Mouse (Mus musculus) intestine, embryonic 16.5 days (tissue): Measurements from ENCODE around the gene Pde4d. TPM values are rescaled to one million over a fixed set of nuclear protein-coding genes. Genes with fewer than 3 reads are reported as not detected.

Experiments
- ATAC-seq: fragments of 200-750 bp; cut with Nextera tagmentation; 2 replicates; pipeline ENCODE4 v1.8.0; 2017; ENCODE audit warnings: moderate TSS enrichment, moderate library complexity
- H3K27ac ChIP-seq: fragments of 300-500 bp; sonication (generic); 2 replicates; pipeline ENCODE4 v1.5.1; 2014; ENCODE audit warnings: mild to moderate bottlenecking, low read length
- H3K27me3 ChIP-seq: fragments of 300-500 bp; sonication (generic); replicated peaks from 2 replicates; pipeline ENCODE4 v1.6.1; 2014; ENCODE audit warnings: low read length, control low read depth, mixed read lengths; ENCODE audit not compliant: control insufficient read depth, insufficient read depth
- H3K36me3 ChIP-seq: fragments of 300-500 bp; sonication (generic); 2 replicates; pipeline ENCODE4 v1.6.1; 2014; ENCODE audit warnings: low read length, control low read depth; ENCODE audit not compliant: control insufficient read depth, insufficient read depth
- H3K4me1 ChIP-seq: fragments of 300-500 bp; sonication (generic); 2 replicates; pipeline ENCODE4 v1.6.1; 2014; ENCODE audit warnings: low read length, control low read depth, mixed read lengths; ENCODE audit not compliant: control insufficient read depth, insufficient read depth
- H3K4me2 ChIP-seq: fragments of 300-500 bp; sonication (generic); 2 replicates; pipeline ENCODE4 v1.6.1; 2014; ENCODE audit warnings: low read depth, low read length, control low read depth
- H3K4me3 ChIP-seq: fragments of 300-500 bp; sonication (generic); 2 replicates; pipeline ENCODE4 v1.5.1; 2014; ENCODE audit warnings: mild to moderate bottlenecking, low read length
- H3K9ac ChIP-seq: fragments of 300-500 bp; sonication (generic); 2 replicates; pipeline ENCODE4 v1.6.1; 2014; ENCODE audit warnings: low read depth, low read length
- H3K9me3 ChIP-seq: fragments of 300-500 bp; sonication (generic); 2 replicates; pipeline ENCODE4 v1.6.1; 2016; ENCODE audit warnings: low read length, control low read depth; ENCODE audit not compliant: control insufficient read depth
- WGBS: fragments of 180-500 bp; shearing (Covaris S2); extraction: QIAGEN DNeasy Blood & Tissue Kit; methylation state at CpG from one replicate; pipeline ENCODE4 v1.1.7; 2014; 5-methylcytosine and 5-hydroxymethylcytosine counted together
- polyA plus RNA-seq: library from polyadenylated mRNA; unstranded; fragments of >200 nt; fragmentation: Nextera tagmentation; extraction: Ambion mirVana; gene quantifications from 2 replicates; pipeline ENCODE4 v1.2.1, GENCODE M21; 2015

Gene Pde4d
- polyA plus RNA-seq, 1 experiment from 2014 or later, result 25.3 TPM

DNA sequence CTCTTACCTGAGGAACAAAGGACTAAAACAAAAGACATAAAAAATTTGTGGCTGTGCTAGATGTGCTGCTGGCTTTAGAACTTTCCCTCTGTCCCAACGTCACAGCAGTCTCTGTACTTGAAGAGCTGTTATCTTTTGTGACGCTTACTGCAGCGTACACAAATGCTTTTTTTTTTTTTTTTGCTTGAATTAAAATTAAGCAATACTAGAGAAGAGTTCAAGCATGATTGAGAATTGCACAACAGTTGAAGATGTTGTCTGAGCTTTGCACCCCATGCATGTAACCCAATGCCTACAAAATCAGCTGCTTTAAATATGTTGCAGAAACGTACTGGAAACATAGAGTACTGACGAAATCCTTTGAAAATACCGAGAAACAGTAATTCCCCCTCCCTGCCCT lies 892.7 kb downstream of the Pde4d start:
- Histone ChIP-seq H3K36me3 (no peaks in the 10 kb centered on the region), H3K9me3 (no peaks in the 10 kb centered on the region), H3K4me2 (no peak overlapping the region), H3K4me3 (no peak overlapping the region), H3K4me1 (no peaks in the 10 kb centered on the region), H3K27ac (no peak overlapping the region), H3K27me3 (no peaks in the 10 kb centered on the region), H3K9ac (no peak overlapping the region)
- 51% methylated on average over 6 of the region's 6 CpGs for WGBS
- ATAC-seq, result no peak

DNA sequence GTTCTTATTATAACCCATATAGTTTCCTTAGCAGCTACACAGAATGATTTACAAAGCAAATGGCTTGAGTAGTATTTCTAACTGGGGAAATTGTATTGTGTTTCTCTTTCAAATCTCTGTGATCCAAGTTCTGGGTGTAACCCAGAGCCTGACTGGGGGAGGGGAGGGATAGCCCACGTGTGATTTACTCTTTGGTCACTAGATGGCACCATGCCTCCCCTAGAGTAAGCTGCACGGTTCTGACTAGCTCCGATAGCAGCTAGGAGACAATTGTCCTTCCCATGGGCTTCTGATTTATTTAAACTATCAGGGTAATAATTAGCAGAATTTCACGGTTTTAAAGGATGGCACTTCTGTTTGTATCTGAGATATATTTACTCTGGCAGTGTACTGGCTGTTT lies 893.8 kb downstream of the Pde4d start:
- Histone ChIP-seq H3K9ac (no peak overlapping the region), H3K4me3 (no peak overlapping the region), H3K27ac (no peak overlapping the region), H3K4me2 (no peak overlapping the region), H3K9me3 (no peaks in the 10 kb centered on the region), H3K27me3 (no peaks in the 10 kb centered on the region), H3K36me3 (no peaks in the 10 kb centered on the region), H3K4me1 (no peaks in the 10 kb centered on the region)
- ATAC-seq, result peak; percentile 85
- WGBS, result 2% methylated on average over 4 of the region's 4 CpGs

DNA sequence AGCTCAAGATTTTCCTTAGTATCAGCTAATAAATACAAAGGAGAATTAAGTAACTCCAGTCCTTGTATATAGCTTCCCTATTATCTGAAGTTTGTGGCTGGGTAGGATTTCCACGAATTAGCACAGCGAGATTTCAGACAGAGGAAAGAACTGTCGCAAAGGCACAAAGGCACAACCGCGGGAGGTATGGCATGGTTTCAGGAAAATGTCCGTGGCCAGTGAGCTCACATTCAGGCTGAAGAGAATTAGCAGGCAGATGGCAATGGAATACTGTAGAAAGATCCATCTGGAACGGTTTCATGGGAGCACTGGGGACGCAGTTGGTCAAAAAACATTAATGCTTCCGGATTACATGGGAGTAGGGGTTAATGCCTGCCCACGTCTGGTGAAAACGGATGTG lies 898.0 kb downstream of the Pde4d start:
- no peak overlapping the region for H3K9ac ChIP-seq
- 79% methylated on average over 11 of the region's 11 CpGs for WGBS
- no peaks in the 10 kb centered on the region for H3K9me3 ChIP-seq
- no peak overlapping the region for H3K4me3 ChIP-seq
- no peaks in the 10 kb centered on the region for H3K27me3 ChIP-seq
- no peak for ATAC-seq
- no peak overlapping the region for H3K27ac ChIP-seq
- H3K4me2 ChIP-seq, result no peak overlapping the region
- no peaks in the 10 kb centered on the region for H3K4me1 ChIP-seq
- H3K36me3 ChIP-seq, result no peaks in the 10 kb centered on the region

DNA sequence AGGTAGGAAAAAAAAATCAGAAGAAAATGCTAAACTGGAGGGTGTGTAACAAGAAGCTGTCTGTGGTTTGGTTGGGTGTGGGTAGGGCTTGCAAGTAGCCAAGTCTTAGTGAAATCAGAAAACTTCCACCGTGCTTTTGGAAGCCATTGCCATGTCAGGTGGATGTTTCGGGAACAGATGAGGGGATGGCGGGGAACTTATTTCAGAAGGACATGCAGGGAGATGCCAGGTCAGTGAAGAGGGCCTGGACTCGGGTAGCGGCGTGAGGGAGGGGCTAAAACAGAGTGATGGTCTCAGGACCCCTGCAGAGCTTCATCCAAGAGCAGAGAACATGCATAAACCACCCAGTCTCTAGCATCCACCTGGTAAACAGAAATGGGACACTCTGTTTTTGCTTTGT lies 898.6 kb downstream of the Pde4d start:
- H3K4me3 ChIP-seq, result no peak overlapping the region
- no peaks in the 10 kb centered on the region for H3K27me3 ChIP-seq
- no peak overlapping the region for H3K4me2 ChIP-seq
- no peak for ATAC-seq
- H3K9ac ChIP-seq, result no peak overlapping the region
- no peaks in the 10 kb centered on the region for H3K36me3 ChIP-seq
- no peak overlapping the region for H3K27ac ChIP-seq
- 90% methylated on average over 6 of the region's 6 CpGs for WGBS
- H3K4me1 ChIP-seq, result no peaks in the 10 kb centered on the region
- no peaks in the 10 kb centered on the region for H3K9me3 ChIP-seq

DNA sequence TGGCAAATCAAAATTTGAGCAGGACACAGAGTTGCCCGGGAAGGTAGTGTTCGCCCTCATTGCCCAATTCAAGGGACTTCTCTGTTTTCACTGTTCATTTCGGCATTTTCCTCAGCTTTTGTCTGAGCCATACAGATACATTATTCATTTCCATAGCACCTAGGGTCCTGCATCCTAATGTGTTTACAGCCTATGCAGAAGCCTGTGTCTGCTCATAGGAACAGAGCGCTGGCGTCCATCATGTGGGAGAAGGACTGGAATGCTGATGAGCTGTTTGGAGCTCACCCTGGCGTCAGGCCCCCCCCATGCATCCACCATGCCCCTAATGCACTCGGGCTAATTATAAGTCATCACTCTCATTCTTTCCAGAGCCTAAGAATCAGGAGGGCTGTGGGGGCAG lies 900.4 kb downstream of the Pde4d start:
- Histone ChIP-seq H3K4me2 (no peak overlapping the region), H3K9me3 (no peaks in the 10 kb centered on the region), H3K36me3 (no peaks in the 10 kb centered on the region), H3K4me3 (no peak overlapping the region), H3K27me3 (no peaks in the 10 kb centered on the region), H3K4me1 (no peaks in the 10 kb centered on the region), H3K9ac (no peak overlapping the region), H3K27ac (no peak overlapping the region)
- 64% methylated on average over 7 of the region's 7 CpGs for WGBS
- no peak for ATAC-seq

DNA sequence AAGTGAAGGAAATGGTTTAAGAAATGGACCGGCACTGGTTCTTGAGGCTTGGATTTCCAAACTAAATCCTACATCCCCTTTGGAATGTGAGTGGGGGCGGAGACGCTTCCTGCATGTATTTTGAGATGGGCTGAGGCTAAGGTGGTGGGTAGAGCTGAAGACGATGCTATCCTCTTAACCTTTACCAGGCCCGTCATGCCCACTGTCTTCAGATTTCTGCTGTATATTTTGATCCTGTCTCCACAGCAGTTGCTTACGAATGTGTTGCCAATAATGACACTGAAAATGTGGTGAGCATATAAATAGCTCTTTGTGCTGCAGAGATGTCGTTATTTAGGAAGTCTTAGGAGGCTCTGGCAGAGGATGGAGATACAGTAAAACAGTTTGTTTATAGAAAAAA lies 904.3 kb downstream of the Pde4d start:
- H3K4me3 ChIP-seq, result no peak overlapping the region
- H3K36me3 ChIP-seq, result no peaks in the 10 kb centered on the region
- no peak overlapping the region for H3K27ac ChIP-seq
- H3K4me1 ChIP-seq, result no peaks in the 10 kb centered on the region
- H3K9ac ChIP-seq, result no peak overlapping the region
- H3K27me3 ChIP-seq, result no peaks in the 10 kb centered on the region
- ATAC-seq, result no peak
- 75% methylated on average over 7 of the region's 7 CpGs for WGBS
- no peak overlapping the region for H3K4me2 ChIP-seq
- no peaks in the 10 kb centered on the region for H3K9me3 ChIP-seq

DNA sequence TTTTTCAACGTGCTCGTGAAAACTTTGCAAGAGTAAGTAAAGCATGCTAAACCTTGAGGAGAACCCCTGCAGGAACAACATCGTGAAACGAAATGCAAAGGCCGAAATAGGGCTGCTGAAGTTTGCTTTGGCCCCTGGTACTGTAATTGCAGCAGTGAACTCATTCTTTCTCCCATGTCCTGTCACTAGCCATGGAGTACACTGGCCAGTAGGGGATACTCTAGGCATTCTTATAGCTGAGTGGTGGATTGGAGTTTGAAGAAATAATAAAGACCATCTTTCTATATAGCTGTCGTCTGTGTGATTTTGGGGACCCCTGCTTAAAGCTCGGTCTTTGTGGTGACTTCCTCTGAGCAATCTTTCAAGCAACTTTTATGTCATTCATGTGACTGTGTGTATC lies 906.5 kb downstream of the Pde4d start:
- WGBS, result 79% methylated on average over 7 of the region's 7 CpGs

DNA sequence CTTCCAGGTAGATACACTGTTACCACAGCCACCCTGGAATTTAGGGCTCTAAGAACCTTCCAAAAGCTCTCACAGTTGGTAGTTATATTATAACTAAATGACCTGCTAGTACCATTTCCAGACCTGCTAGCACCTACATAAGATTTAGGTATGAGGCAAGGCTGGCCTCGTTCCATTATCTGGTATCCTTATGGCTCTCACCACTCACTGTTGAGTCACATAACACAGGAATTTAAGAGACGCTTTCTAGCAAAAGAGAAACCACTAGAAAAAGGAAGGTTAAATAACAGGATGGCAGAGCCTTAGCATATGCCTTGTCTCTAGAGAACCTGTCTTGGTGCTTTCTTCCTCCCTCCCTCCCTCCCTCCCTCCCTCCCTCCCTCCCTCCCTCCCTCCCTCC lies 910.2 kb downstream of the Pde4d start:
- Histone ChIP-seq H3K36me3 (no peaks in the 10 kb centered on the region), H3K27me3 (no peaks in the 10 kb centered on the region), H3K4me3 (no peak overlapping the region), H3K27ac (no peak overlapping the region), H3K9ac (no peak overlapping the region), H3K4me1 (no peaks in the 10 kb centered on the region), H3K4me2 (no peak overlapping the region), H3K9me3 (no peaks in the 10 kb centered on the region)
- 70% methylated on average over 2 of the region's 2 CpGs for WGBS
- no peak for ATAC-seq

More for the DNA sequence above, 906.5 kb downstream of the Pde4d start:
- H3K27ac ChIP-seq, result no peak overlapping the region
- H3K36me3 ChIP-seq, result no peaks in the 10 kb centered on the region
- no peak overlapping the region for H3K9ac ChIP-seq
- no peaks in the 10 kb centered on the region for H3K9me3 ChIP-seq
- ATAC-seq, result no peak
- H3K27me3 ChIP-seq, result no peaks in the 10 kb centered on the region
- no peaks in the 10 kb centered on the region for H3K4me1 ChIP-seq
- no peak overlapping the region for H3K4me2 ChIP-seq
- no peak overlapping the region for H3K4me3 ChIP-seq

DNA sequence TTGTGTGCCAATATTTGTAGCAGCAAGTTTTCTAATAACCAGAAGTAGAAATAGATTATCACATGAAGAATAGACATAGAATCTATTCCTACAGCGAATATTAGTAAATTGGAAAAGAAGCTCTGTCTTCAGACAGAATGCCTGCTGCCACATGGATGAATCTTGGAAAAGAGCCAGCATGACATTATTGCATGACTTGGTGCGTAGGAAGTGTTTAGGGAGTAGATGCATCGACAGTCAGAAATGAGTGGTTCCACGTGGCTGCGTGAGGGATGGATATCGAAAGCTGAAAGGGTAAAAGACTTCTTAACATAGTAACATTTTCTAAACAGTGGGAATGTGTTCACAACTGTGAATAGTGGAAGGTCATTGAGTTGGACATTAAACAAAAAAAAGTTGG lies 912.6 kb downstream of the Pde4d start:
- ATAC-seq, result no peak
- no peaks in the 10 kb centered on the region for H3K36me3 ChIP-seq
- no peak overlapping the region for H3K9ac ChIP-seq
- H3K4me2 ChIP-seq, result no peak overlapping the region
- no peak overlapping the region for H3K4me3 ChIP-seq
- H3K4me1 ChIP-seq, result no peaks in the 10 kb centered on the region
- H3K27ac ChIP-seq, result no peak overlapping the region
- H3K27me3 ChIP-seq, result no peaks in the 10 kb centered on the region
- H3K9me3 ChIP-seq, result no peaks in the 10 kb centered on the region
- 61% methylated on average over 6 of the region's 6 CpGs for WGBS

DNA sequence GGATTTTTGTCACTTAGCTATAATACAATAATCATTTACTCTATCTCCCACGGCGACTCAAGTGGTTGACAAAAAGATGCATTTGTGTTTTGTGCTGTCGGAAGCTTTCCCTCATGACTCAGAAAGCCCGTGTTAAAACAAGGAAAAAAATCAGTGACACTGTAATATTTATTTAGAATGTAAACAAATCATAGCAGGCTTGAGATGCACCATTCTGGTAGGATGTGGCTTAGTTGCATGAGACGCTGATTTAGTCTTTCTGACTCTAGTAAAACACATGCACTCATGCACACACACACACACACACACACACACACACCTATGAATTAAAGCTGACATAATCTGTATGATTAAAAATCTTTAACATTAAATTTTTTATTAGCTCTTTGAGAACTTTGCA lies 924.7 kb downstream of the Pde4d start:
- 57% methylated on average over 5 of the region's 5 CpGs for WGBS
- Histone ChIP-seq H3K27ac (no peak overlapping the region), H3K4me1 (no peaks in the 10 kb centered on the region), H3K9ac (no peak overlapping the region), H3K4me2 (no peak overlapping the region), H3K27me3 (no peaks in the 10 kb centered on the region), H3K36me3 (no peaks in the 10 kb centered on the region), H3K4me3 (no peak overlapping the region), H3K9me3 (no peaks in the 10 kb centered on the region)
- no peak for ATAC-seq
